Mouse (Mus musculus) stomach, postnatal 0 days (tissue): ENCODE data around the gene Pak2. TPM values are rescaled to one million over a fixed set of nuclear protein-coding genes. Genes with fewer than 3 reads are reported as not detected.
"Not testable (repeated sequence)": the region's sequence is repeated elsewhere in the genome, so short reads cannot be mapped to it uniquely, and the experiment has no call there.

Experiments
- ATAC-seq: fragments of 200-750 bp; cut with Nextera tagmentation; 2 replicates; pipeline ENCODE4 v1.8.0; 2017; ENCODE audit not compliant: low FRiP score, low TSS enrichment
- DNase-seq: peaks from one replicate; pipeline ENCODE4 v3.0.0-alpha.2; 2016; ENCODE audit warnings: low spot score
- H3K27ac ChIP-seq: fragments of 300-500 bp; sonication (generic); replicated peaks from 2 replicates; pipeline ENCODE4 v1.5.1; 2014; ENCODE audit warnings: mild to moderate bottlenecking, control low read depth
- H3K27me3 ChIP-seq: fragments of 300-500 bp; sonication (generic); 2 replicates; pipeline ENCODE4 v1.6.1; 2014; ENCODE audit warnings: low read length; ENCODE audit not compliant: control insufficient read depth, insufficient read depth
- H3K36me3 ChIP-seq: fragments of 300-500 bp; sonication (generic); 2 replicates; pipeline ENCODE4 v1.6.1; 2014; ENCODE audit warnings: low read length, mixed read lengths; ENCODE audit not compliant: control insufficient read depth, insufficient read depth
- H3K4me1 ChIP-seq: fragments of 300-500 bp; sonication (generic); replicated peaks from 2 replicates; pipeline ENCODE4 v1.6.1; 2014; ENCODE audit warnings: antibody characterized with exemption; ENCODE audit not compliant: control insufficient read depth, insufficient read depth
- H3K4me2 ChIP-seq: fragments of 300-500 bp; sonication (generic); replicated peaks from 2 replicates; pipeline ENCODE4 v1.6.1; 2014; ENCODE audit warnings: low read depth, mild to moderate bottlenecking, control low read depth, moderate library complexity
- H3K4me3 ChIP-seq: fragments of 300-500 bp; sonication (generic); 2 replicates; pipeline ENCODE4 v1.5.1; 2014; ENCODE audit warnings: low read depth, low read length, control low read depth
- H3K9ac ChIP-seq: fragments of 300-500 bp; sonication (generic); 2 replicates; pipeline ENCODE4 v1.6.1; 2014; ENCODE audit warnings: mild to moderate bottlenecking, low read length, control low read depth, mixed read lengths
- H3K9me3 ChIP-seq: fragments of 300-500 bp; sonication (generic); 2 replicates; pipeline ENCODE4 v1.6.1; 2016; ENCODE audit warnings: low read length; ENCODE audit not compliant: control insufficient read depth
- CTCF ChIP-seq: IDR thresholded peaks from 2 replicates; pipeline ENCODE4 v1.5.1; 2016; ENCODE audit warnings: antibody characterized with exemption, low read depth, mild to moderate bottlenecking, moderate library complexity
- EP300 ChIP-seq: optimal IDR thresholded peaks from 2 replicates; pipeline ENCODE3; 2016; ENCODE audit warnings: antibody characterized with exemption
- WGBS: fragments of 180-500 bp; shearing (Covaris S2); extraction: QIAGEN DNeasy Blood & Tissue Kit; methylation state at CpG from one replicate; pipeline ENCODE4 v1.1.7; 2014; 5-methylcytosine and 5-hydroxymethylcytosine counted together
- polyA plus RNA-seq: library from polyadenylated mRNA; unstranded; fragments of >200 nt; fragmentation: Nextera tagmentation; extraction: Ambion mirVana; gene quantifications from 2 replicates; pipeline ENCODE4 v1.2.1, GENCODE M21; 2015

Gene Pak2
- polyA plus RNA-seq, 1 experiment from 2014 or later, result 23.6 TPM

DNA sequence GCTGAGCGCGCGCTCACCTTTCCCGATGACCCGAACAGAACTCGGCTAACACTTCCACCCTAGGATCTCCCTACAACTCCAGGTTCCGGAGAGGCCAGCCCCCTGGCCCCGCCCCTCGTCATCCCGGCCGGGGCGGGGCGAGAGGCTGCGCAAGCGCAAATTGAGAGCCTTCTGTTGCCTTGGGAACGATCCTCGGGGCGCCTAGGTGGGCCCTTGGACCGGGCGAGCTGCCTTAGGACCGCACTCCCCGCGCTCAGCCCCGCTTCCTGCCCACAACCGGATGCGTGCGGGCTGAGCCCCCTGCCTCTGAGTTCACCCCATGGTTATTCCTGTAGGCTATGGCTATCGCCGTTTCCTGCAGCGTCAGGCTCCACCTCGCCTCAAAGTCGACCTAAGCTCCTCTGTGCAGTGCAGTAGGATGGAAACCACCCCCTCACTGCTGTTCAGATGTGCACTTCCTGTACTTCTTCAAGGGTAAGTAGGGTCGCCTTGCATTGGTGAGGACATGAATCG, 20.6 kb upstream of the Pak2 start, which contains the start of the genes Pigx and Cep19:
Gene Pigx (minus strand): TSS at position 103 of the 513 bp plus-strand sequence.
Gene Cep19 (plus strand): TSS at position 163 of the 513 bp plus-strand sequence.
- Histone ChIP-seq H3K9ac (peak within 1 kb of the TSS; percentile 85), H3K4me3 (peak within 1 kb of the TSS; percentile 91), H3K4me2 (peak within 1 kb of the TSS; percentile 88), H3K27me3 (no peaks in the 10 kb centered on the region), H3K27ac (peak within 1 kb of the TSS; percentile 81), H3K36me3 (peaks cover 6% of the 10 kb centered on the region; the same call in 1 of the 2 replicates), H3K9me3 (no peaks in the 10 kb centered on the region), H3K4me1 (0 out of 2 replicates have a peak, but pooled peaks cover 3% of the 10 kb centered on the region)
- ATAC-seq, result peak; percentile 95
- WGBS, result 1% methylated on average over 32 of the region's 34 CpGs
- peak; percentile 93 for DNase-seq
- TF ChIP-seq CTCF (no peak), EP300 (no peak)

DNA sequence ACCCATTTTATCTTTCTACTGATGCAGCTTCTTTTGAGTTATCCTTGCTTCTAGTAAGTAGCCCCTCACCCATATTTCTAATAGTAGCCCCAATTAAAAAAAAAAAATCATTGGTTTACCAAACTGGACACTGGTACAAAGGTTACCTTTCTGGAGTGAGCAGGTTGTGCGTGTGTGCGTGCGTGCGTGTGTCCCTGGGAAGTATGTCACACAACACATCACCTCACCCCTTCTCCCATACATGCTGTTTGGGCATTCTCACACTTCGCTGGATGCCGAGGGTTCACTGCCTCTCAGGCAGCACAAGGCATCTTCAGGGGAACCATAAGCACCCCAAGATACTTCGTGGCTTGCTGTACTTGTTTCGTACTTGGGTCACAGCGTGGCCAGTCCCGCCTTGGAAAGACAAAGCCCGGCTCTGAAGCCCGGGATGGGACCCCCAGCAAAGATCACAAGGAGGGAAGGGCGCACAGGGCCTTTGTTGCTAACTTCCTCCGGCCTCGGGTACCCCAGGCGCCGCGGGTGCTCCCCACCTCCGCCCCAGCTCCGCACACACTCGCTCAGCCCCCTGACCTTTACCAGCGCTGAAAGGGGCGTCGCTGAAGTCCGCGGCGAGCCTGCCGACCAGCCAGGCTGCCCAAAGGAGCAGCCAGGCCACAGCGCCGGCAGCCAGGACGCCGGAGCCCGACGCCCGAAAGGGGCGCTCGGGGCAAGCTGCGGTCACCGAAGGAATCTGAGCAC, 19.9 kb upstream of the Pak2 start:
- H3K27ac ChIP-seq, result peak overlapping the region; percentile 81
- H3K4me2 ChIP-seq, result peak overlapping the region; percentile 88
- H3K4me1 ChIP-seq, result 0 out of 2 replicates have a peak, but pooled peaks cover 3% of the 10 kb centered on the region
- DNase-seq (no peak), ATAC-seq (peak; percentile 83)
- peak overlapping the region; percentile 85 for H3K9ac ChIP-seq
- peaks cover 6% of the 10 kb centered on the region; the same call in 1 of the 2 replicates for H3K36me3 ChIP-seq
- H3K9me3 ChIP-seq, result no peaks in the 10 kb centered on the region
- no peaks in the 10 kb centered on the region for H3K27me3 ChIP-seq
- TF ChIP-seq CTCF, result no peak
- no peak for TF ChIP-seq EP300
- H3K4me3 ChIP-seq, result peak overlapping the region; percentile 91
- WGBS, result under 1% methylated on average over 39 of the region's 39 CpGs

DNA sequence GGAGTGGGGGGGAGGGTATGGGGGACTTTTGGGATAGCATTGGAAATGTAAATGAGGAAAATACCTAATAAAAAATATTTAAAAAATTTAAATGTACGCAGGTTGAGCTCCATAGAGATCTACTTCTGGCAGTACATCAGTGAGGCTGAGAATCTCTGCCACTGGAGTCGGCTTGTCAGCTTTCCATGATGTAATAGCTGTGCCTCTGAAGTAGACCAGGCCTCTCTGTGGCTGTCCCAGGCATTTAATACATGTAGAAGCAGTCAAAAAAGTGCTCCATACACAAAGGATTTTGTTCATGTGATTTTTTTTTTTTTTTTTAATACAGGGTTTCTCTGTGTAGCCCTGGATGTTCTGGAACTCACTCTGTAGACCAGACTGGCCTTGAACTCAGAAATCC, 18.6 kb upstream of the Pak2 start:
- H3K4me2 ChIP-seq, H3K36me3 ChIP-seq, H3K4me1 ChIP-seq, H3K9me3 ChIP-seq, H3K9ac ChIP-seq, H3K27me3 ChIP-seq, H3K27ac ChIP-seq, ATAC-seq, DNase-seq, H3K4me3 ChIP-seq: not testable (repeated sequence)
- WGBS, result 86% methylated on average over 2 of the region's 2 CpGs

DNA sequence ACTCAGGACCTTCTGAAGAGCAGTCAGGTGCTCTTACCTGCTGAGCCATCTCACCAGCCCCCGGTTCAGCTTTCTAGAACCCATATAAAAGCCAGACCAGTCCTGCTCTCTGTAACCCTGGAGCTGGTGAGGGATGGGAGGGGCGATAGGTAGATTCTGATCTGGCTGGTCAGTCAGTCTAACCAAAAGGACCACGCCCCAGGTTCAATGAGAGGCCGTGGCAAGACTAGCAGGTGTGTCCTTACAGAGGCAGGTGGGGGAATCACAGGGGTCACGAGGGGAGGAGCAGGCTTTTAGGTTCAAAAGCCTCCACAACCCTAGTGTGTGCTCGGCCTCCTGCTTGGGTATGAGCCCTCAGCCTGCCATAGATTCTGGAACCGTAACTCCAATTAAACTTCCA, 12.3 kb upstream of the Pak2 start:
- Histone ChIP-seq H3K9ac (no peak overlapping the region), H3K4me1 (no peaks in the 10 kb centered on the region), H3K4me3 (no peak overlapping the region), H3K27ac (no peak overlapping the region), H3K27me3 (no peaks in the 10 kb centered on the region), H3K9me3 (no peaks in the 10 kb centered on the region), H3K4me2 (no peak overlapping the region), H3K36me3 (peaks cover 5% of the 10 kb centered on the region; the same call in 1 of the 2 replicates)
- no peak for TF ChIP-seq EP300
- no peak for TF ChIP-seq CTCF
- no peak for ATAC-seq
- no peak for DNase-seq
- 79% methylated on average over 7 of the region's 7 CpGs for WGBS

DNA sequence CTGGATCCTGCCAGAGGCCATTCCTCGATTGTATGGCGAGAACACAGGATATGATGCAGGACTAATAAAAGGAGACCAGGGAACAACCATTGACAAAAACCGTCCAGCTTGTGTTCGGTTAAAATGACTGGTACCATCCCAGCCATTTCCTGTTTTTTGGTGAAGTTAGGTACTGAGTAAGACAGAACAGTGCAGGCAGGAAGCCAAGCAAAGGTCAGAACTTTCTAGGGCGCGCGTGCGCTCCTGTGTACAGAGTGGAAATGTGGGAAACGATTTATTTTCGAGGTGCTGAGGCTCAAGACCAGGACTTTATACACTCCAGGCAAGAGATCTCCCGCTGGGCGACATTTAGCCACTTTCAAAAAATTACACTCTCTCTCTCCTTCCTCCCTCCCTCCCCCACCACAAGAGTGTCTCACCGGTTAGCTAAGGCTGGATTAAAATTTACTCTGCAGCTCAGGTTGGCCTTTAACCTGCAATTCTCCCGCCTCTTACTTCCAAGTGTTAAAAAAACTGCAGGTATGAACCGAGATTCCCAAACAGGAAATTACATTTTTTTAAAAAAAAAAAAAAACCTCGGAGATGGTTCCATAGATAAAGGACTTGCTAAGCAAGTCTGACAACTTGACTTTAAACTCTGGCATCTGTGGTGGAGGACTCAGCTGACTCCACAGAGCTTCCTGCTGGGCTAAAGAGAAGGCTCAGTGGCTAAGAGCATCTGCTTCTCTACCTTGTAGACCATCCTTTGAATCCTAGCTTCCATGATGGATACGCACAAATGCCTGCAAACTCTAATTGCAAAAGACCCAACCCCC, 8.7 kb upstream of the Pak2 start:
- Histone ChIP-seq H3K4me3 (no peak overlapping the region), H3K36me3 (peaks cover 7% of the 10 kb centered on the region; the same call in 1 of the 2 replicates), H3K9ac (no peak overlapping the region), H3K27ac (peak overlapping the region; percentile 63), H3K9me3 (no peaks in the 10 kb centered on the region), H3K4me1 (no peaks in the 10 kb centered on the region), H3K4me2 (no peak overlapping the region; the same call in 1 of the 2 replicates), H3K27me3 (no peaks in the 10 kb centered on the region)
- no peak for DNase-seq
- WGBS, result 53% methylated on average over 17 of the region's 17 CpGs
- TF ChIP-seq CTCF (no peak), EP300 (no peak)
- ATAC-seq, result peak; percentile 49; the same call in 1 of the 2 replicates
